Mouse (Mus musculus): ENCODE data around the gene Sbf2. TPM values are rescaled to one million over a fixed set of nuclear protein-coding genes. Genes with fewer than 3 reads are reported as not detected.

Gene Sbf2
- total and polyA plus RNA-seq, 2 experiments from 2014 or later = 41.0 to 80.1 TPM

- ATAC-seq (ENCODE audit: low FRiP score) = no peak
- Histone ChIP-seq H3K27ac (ENCODE audit: low read depth, low read length) (no peak overlapping the region), H3K9ac (replicated peaks; ENCODE audit: low read length, poor library complexity, severe bottlenecking) (no peak overlapping the region), H3K4me2 (ENCODE audit: low read depth, low read length, poor library complexity, severe bottlenecking) (no peak overlapping the region), H3K9me3 (ENCODE audit: low read length) (no peaks in the 10 kb centered on the region), H3K4me1 (ENCODE audit: insufficient read depth, low read length) (no peaks in the 10 kb centered on the region), H3K27me3 (ENCODE audit: insufficient read depth, low read length) (no peaks in the 10 kb centered on the region), H3K4me3 (ENCODE audit: low read depth, low read length) (no peak overlapping the region), H3K36me3 (ENCODE audit: insufficient read depth, low read length) (no peaks in the 10 kb centered on the region; the same call in 1 of the 2 replicates)
- no peak for DNase-seq (ENCODE audit: low spot score)
- WGBS = 88% methylated on average over 3 of the region's 3 CpGs
- no peak for TF ChIP-seq CTCF (IDR thresholded peaks at IDR 0.05)
Measured at GRCm38 (mm10) chr7:110381625-110382024, 233.1 kb downstream of the Sbf2 start.

GRCm38 (mm10) chr7:110379335-110379914 lies 235.3 kb downstream of the Sbf2 start:
- Histone ChIP-seq H3K9me3 (ENCODE audit: low read length) (no peaks in the 10 kb centered on the region), H3K4me3 (ENCODE audit: low read depth, low read length) (no peak overlapping the region), H3K4me1 (ENCODE audit: insufficient read depth, low read length) (no peaks in the 10 kb centered on the region), H3K36me3 (ENCODE audit: insufficient read depth, low read length) (peaks cover 6% of the 10 kb centered on the region; the same call in 1 of the 2 replicates), H3K9ac (replicated peaks; ENCODE audit: low read length, poor library complexity, severe bottlenecking) (no peak overlapping the region), H3K27me3 (ENCODE audit: insufficient read depth, low read length) (no peaks in the 10 kb centered on the region), H3K4me2 (ENCODE audit: low read depth, low read length, poor library complexity, severe bottlenecking) (no peak overlapping the region), H3K27ac (ENCODE audit: low read depth, low read length) (no peak overlapping the region)
- ATAC-seq (ENCODE audit: low FRiP score) (no peak), DNase-seq (ENCODE audit: low spot score) (peak; percentile 7)
- no peak for TF ChIP-seq CTCF (IDR thresholded peaks at IDR 0.05)
- 74% methylated on average over 10 of the region's 10 CpGs for WGBS

- Histone ChIP-seq H3K27me3 (ENCODE audit: insufficient read depth, low read length) (no peaks in the 10 kb centered on the region), H3K4me1 (ENCODE audit: insufficient read depth, low read length) (no peaks in the 10 kb centered on the region), H3K9ac (replicated peaks; ENCODE audit: low read length, poor library complexity, severe bottlenecking) (no peak overlapping the region), H3K9me3 (ENCODE audit: low read length) (no peaks in the 10 kb centered on the region), H3K4me3 (ENCODE audit: low read depth, low read length) (no peak overlapping the region), H3K36me3 (ENCODE audit: insufficient read depth, low read length) (peaks cover 28% of the 10 kb centered on the region), H3K4me2 (ENCODE audit: low read depth, low read length, poor library complexity, severe bottlenecking) (no peak overlapping the region), H3K27ac (ENCODE audit: low read depth, low read length) (no peak overlapping the region)
- TF ChIP-seq CTCF (IDR thresholded peaks at IDR 0.05) = no peak
- ATAC-seq (ENCODE audit: low FRiP score) = no peak
- WGBS = 90% methylated on average over 4 of the region's 4 CpGs
- no peak for DNase-seq (ENCODE audit: low spot score)
Measured at GRCm38 (mm10) chr7:110372529-110372928, 242.2 kb downstream of the Sbf2 start.

- TF ChIP-seq CTCF (IDR thresholded peaks at IDR 0.05) = no peak
- Histone ChIP-seq H3K27me3 (ENCODE audit: insufficient read depth, low read length) (no peaks in the 10 kb centered on the region), H3K9me3 (ENCODE audit: low read length) (no peaks in the 10 kb centered on the region), H3K9ac (replicated peaks; ENCODE audit: low read length, poor library complexity, severe bottlenecking) (no peak overlapping the region), H3K4me2 (ENCODE audit: low read depth, low read length, poor library complexity, severe bottlenecking) (no peak overlapping the region), H3K4me3 (ENCODE audit: low read depth, low read length) (no peak overlapping the region), H3K4me1 (ENCODE audit: insufficient read depth, low read length) (no peaks in the 10 kb centered on the region), H3K36me3 (ENCODE audit: insufficient read depth, low read length) (peaks cover 27% of the 10 kb centered on the region), H3K27ac (ENCODE audit: low read depth, low read length) (no peak overlapping the region)
- WGBS = 95% methylated on average over 11 of the region's 11 CpGs
- DNase-seq (ENCODE audit: low spot score) (no peak), ATAC-seq (ENCODE audit: low FRiP score) (no peak)
Measured at GRCm38 (mm10) chr7:110362005-110362404, 252.7 kb downstream of the Sbf2 start.

GRCm38 (mm10) chr7:110361516-110361915 lies 253.2 kb downstream of the Sbf2 start:
- no peak overlapping the region for H3K9ac ChIP-seq (replicated peaks; ENCODE audit: low read length, poor library complexity, severe bottlenecking)
- DNase-seq (ENCODE audit: low spot score) (no peak), ATAC-seq (ENCODE audit: low FRiP score) (no peak)
- H3K27ac ChIP-seq (ENCODE audit: low read depth, low read length) = no peak overlapping the region
- H3K4me3 ChIP-seq (ENCODE audit: low read depth, low read length) = no peak overlapping the region
- H3K4me1 ChIP-seq (ENCODE audit: insufficient read depth, low read length) = no peaks in the 10 kb centered on the region
- peaks cover 26% of the 10 kb centered on the region for H3K36me3 ChIP-seq (ENCODE audit: insufficient read depth, low read length)
- no peak overlapping the region for H3K4me2 ChIP-seq (ENCODE audit: low read depth, low read length, poor library complexity, severe bottlenecking)
- no peaks in the 10 kb centered on the region for H3K9me3 ChIP-seq (ENCODE audit: low read length)
- 96% methylated on average over 1 of the region's 1 CpGs for WGBS
- no peak for TF ChIP-seq CTCF (IDR thresholded peaks at IDR 0.05)
- H3K27me3 ChIP-seq (ENCODE audit: insufficient read depth, low read length) = no peaks in the 10 kb centered on the region

GRCm38 (mm10) chr7:110359391-110359790 lies 255.3 kb downstream of the Sbf2 start:
- WGBS = 100% methylated on average over 2 of the region's 2 CpGs
- H3K36me3 ChIP-seq (ENCODE audit: insufficient read depth, low read length) = peaks cover 13% of the 10 kb centered on the region; the same call in 1 of the 2 replicates
- no peak overlapping the region for H3K4me3 ChIP-seq (ENCODE audit: low read depth, low read length)
- H3K27ac ChIP-seq (ENCODE audit: low read depth, low read length) = no peak overlapping the region
- H3K27me3 ChIP-seq (ENCODE audit: insufficient read depth, low read length) = no peaks in the 10 kb centered on the region
- ATAC-seq (ENCODE audit: low FRiP score) (no peak), DNase-seq (ENCODE audit: low spot score) (no peak)
- TF ChIP-seq CTCF (IDR thresholded peaks at IDR 0.05) = no peak
- no peak overlapping the region for H3K9ac ChIP-seq (replicated peaks; ENCODE audit: low read length, poor library complexity, severe bottlenecking)
- H3K4me2 ChIP-seq (ENCODE audit: low read depth, low read length, poor library complexity, severe bottlenecking) = no peak overlapping the region
- no peaks in the 10 kb centered on the region for H3K9me3 ChIP-seq (ENCODE audit: low read length)
- H3K4me1 ChIP-seq (ENCODE audit: insufficient read depth, low read length) = no peaks in the 10 kb centered on the region

Measured in midbrain, postnatal 0 days (tissue).